Mouse (Mus musculus) cerebellum, adult 2 months (tissue): ENCODE results near the gene Nrg3.

ENCODE experiments used
- CTCF ChIP-seq: fragments of 200-500 bp; IDR thresholded peaks from 2 replicates; pipeline ENCODE4 v1.5.1; 2011; ENCODE audit warnings: low read depth, mild to moderate bottlenecking, control low read depth, low read length, moderate library complexity, borderline replicate concordance; ENCODE audit not compliant: insufficient read depth
- POLR2A ChIP-seq: fragments of 200-500 bp; IDR thresholded peaks from 2 replicates; pipeline ENCODE4 v1.6.1; 2011; ENCODE audit warnings: low read length, control low read depth, borderline replicate concordance; ENCODE audit not compliant: insufficient read depth

GRCm38 (mm10) chr14:39472146-39472751 is 639 bp downstream of the Nrg3 start:
- TF ChIP-seq CTCF (no peak), POLR2A (no peak)
